Mouse (Mus musculus): ENCODE measurements around the gene Gm11733. TPM values are rescaled to one million over a fixed set of nuclear protein-coding genes. Genes with fewer than 3 reads are reported as not detected.

Gene Gm11733
- polyA plus RNA-seq, 1 experiment = not detected

DNA sequence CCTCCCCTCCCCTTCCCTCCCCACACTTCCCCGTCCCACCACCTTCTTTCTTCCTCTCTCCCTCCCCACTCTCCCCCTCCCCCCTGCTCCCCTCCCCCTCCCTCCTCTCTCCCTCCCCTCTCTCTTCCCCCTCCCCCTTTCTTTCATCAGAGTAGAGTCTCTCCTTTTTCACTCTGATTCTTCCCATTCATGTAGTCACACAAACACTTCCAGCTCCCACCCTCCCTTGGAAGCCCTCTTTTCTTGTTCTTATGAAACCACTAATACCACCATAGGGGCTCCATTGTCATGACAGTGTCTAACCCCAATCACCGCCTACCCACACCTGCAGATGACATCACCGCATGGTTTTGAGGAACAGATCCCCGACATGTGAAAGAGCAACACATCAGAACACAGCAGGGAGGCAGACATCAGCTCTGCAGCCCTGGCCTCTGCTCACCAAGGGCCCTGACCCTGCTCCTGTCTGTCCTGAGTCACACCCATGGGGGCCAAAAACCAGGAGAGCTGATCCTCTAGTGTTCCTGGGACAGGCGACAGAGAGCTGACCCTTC, 7.5 kb upstream of the Gm11733 start:
- Histone ChIP-seq H3K9me3 (peaks cover 29% of the 10 kb centered on the region), H3K27me3 (replicated peaks) (peaks cover 90% of the 10 kb centered on the region), H3K4me3 (replicated peaks) (no peak overlapping the region), H3K4me1 (0 out of 2 replicates have a peak, but pooled peaks cover 5% of the 10 kb centered on the region), H3K36me3 (replicated peaks; ENCODE audit: low read length) (no peaks in the 10 kb centered on the region)
- no peak for TF ChIP-seq GATA1 (IDR thresholded peaks at IDR 0.05; ENCODE audit: borderline replicate concordance, low read length)
- no peak for TF ChIP-seq FLI1 (IDR thresholded peaks at IDR 0.05; ENCODE audit: low read length)

DNA sequence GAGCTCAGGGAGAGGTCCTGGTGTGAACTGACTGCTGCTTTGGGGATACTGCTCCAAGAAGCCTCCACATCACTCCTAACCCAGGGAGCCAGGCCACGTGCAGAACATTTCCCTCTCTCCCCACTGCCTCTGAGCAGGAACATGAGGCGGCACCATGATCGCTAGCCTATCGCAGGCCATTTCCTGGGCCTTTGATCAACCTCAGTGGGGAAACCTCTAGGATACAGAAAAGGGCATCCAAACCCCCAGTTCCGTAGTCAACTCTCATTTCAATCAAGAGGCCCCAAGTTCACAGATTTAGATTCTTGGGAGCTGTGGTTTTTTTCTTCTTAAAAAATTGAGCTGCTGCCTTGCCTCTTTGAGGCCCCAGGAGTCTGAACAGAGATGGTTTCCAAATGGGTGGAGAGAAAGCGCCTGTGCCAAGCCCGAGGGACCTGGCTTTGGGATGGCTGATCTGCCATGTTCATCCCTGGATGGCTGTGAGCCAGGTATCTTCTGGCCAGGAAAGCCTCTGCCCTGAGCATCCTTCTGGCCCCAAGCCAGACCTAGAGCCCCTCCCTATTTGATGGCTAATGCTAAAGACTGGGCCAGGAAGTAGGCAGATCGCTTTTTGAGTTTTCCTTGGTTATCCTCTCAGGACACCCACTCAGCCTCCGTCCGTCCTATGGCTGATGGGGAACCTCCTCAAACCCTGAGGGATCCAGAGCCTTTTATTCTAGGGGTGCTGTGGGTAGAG, 5.7 kb upstream of the Gm11733 start:
- Histone ChIP-seq H3K4me3 (replicated peaks) (no peak overlapping the region), H3K4me1 (peaks cover 16% of the 10 kb centered on the region), H3K9me3 (peaks cover 30% of the 10 kb centered on the region), H3K27me3 (replicated peaks) (peaks cover 90% of the 10 kb centered on the region), H3K36me3 (replicated peaks; ENCODE audit: low read length) (no peaks in the 10 kb centered on the region)
- TF ChIP-seq GATA1 (IDR thresholded peaks at IDR 0.05; ENCODE audit: borderline replicate concordance, low read length) (no peak), FLI1 (IDR thresholded peaks at IDR 0.05; ENCODE audit: low read length) (no peak)

DNA sequence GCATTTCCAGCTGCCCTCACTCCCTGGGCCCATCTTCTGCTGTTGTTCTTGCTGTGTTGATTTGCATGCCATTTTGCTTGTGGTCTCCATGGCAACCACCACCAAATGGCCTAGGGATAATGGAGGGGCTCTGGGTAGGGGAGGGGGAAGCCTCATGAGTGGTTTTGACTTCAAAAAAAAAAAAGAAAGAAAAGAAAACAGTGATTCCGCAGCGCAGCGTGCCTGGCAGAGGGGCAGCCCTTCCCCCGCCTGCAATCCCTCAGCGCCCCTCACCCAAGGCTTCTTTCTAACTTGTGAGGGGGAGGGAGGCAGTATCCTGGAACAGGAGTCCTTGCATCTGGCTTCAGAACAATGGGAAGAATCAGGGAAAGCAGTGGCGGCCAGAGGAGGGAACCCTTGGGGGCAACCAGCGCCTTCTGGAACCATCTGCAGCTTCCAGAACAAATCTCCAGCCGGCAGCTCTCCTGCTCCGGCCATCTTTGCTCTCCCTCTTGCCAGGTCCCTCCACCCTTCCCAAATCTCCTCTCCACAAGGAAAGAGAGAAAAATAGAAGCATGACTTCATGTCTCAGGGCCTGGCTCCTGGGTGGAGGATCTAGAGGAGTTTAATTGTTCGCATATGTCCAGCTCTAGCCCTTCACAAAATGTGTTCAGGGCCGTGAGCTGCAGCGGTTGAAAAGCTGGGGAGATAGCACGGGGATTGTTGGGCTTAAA, 5.0 kb upstream of the Gm11733 start:
- Histone ChIP-seq H3K36me3 (replicated peaks; ENCODE audit: low read length) (no peaks in the 10 kb centered on the region), H3K9me3 (peaks cover 25% of the 10 kb centered on the region), H3K4me1 (peaks cover 18% of the 10 kb centered on the region), H3K27me3 (replicated peaks) (peaks cover 88% of the 10 kb centered on the region), H3K4me3 (replicated peaks) (no peak overlapping the region)
- TF ChIP-seq FLI1 (IDR thresholded peaks at IDR 0.05; ENCODE audit: low read length) = no peak
- TF ChIP-seq GATA1 (IDR thresholded peaks at IDR 0.05; ENCODE audit: borderline replicate concordance, low read length) = no peak

DNA sequence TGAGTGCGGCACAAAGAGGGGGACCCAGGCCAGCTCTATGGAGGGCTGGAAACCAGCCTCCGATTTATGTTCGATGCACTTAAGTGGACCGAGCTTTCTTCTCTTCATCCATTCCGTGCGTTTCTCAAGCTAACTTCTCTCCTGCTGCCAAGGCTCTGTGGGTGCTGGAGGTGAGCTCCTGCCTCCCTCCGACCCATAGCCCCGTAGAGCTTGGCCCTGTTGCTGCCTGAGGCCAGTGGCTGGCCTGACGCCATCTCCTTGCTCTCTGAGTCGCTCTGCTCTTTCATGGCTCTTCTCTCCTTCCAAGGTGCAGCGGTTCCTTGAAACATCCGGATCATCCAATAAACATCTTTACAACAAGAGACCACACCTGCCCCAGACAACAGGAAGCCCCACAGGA, 4.4 kb upstream of the Gm11733 start:
- Histone ChIP-seq H3K36me3 (replicated peaks; ENCODE audit: low read length) (no peaks in the 10 kb centered on the region), H3K27me3 (replicated peaks) (peaks cover 87% of the 10 kb centered on the region), H3K9me3 (peaks cover 21% of the 10 kb centered on the region), H3K4me3 (replicated peaks) (no peak overlapping the region), H3K4me1 (peaks cover 18% of the 10 kb centered on the region)
- TF ChIP-seq FLI1 (IDR thresholded peaks at IDR 0.05; ENCODE audit: low read length) = no peak
- no peak for TF ChIP-seq GATA1 (IDR thresholded peaks at IDR 0.05; ENCODE audit: borderline replicate concordance, low read length)

DNA sequence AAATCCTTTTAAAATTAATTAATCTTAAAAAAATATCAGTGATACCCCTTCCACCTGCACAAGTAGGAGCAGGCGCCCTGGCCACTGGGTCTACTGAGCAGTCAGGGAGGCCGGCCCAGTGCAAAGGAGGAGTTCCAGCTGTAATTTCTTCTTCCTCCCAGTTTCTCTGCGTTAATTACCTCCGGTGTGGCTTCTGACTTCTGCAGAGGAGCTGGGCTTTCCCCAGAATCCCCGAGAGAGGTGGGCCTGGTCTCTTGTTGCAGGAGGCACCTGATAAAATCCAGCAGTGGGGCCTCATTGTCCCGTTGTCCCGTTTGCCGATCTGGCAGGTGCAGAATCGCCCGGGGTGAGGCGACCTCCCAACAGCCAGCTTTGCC, 1.9 kb upstream of the Gm11733 start:
- H3K4me3 ChIP-seq (replicated peaks) = no peak overlapping the region
- TF ChIP-seq GATA1 (IDR thresholded peaks at IDR 0.05; ENCODE audit: borderline replicate concordance, low read length) (no peak), FLI1 (IDR thresholded peaks at IDR 0.05; ENCODE audit: low read length) (no peak)

DNA sequence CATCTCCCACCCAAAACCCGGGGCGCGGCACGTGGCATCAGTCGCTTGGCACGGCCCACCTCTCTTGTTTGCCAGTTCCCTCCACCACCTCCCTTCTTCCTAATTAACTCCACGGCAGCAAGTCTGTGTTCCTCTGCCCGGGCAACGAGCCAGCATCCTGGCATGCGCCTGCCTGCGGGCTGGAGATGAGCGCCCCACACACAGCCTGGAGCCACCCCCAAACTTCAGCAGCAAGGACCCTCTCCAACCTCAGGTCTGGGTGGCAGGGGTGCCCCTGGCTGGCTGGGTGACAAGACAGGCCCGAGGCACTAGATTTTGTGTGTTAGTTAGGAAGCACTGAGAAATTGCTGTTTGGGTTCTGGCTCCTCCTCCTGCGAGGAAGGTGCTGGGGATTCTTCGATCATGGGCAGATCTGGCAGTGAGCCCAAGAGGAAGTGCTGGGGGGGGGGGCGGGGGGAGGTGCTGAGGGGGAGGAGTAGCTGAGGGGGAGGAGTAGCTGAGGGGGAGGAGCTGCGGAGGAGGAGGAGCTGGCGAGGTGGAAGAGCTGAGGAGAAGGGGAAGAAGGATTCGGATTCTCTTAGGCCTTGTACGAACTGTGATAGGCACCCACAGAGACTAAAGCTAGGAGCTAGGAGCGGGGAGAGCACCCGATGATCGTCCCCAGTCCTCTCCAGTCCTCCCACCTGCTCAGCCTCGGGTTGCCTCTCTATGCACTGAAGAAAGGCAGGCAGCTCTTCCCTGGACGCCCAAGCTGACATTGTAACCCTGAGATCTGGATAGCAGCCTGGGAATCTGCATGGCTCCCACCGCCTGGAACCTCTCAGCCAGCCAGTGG, 1.3 kb upstream of the Gm11733 start:
- TF ChIP-seq GATA1 (IDR thresholded peaks at IDR 0.05; ENCODE audit: borderline replicate concordance, low read length) = no peak
- TF ChIP-seq FLI1 (IDR thresholded peaks at IDR 0.05; ENCODE audit: low read length) = no peak
- Histone ChIP-seq H3K27me3 (replicated peaks) (peaks cover 84% of the 10 kb centered on the region), H3K4me3 (replicated peaks) (peak overlapping the region; percentile 83), H3K9me3 (peaks cover 16% of the 10 kb centered on the region), H3K36me3 (replicated peaks; ENCODE audit: low read length) (no peaks in the 10 kb centered on the region), H3K4me1 (peaks cover 13% of the 10 kb centered on the region)

More for the DNA sequence above, 1.9 kb upstream of the Gm11733 start:
- Histone ChIP-seq H3K4me1 (peaks cover 13% of the 10 kb centered on the region), H3K27me3 (replicated peaks) (peaks cover 90% of the 10 kb centered on the region), H3K36me3 (replicated peaks; ENCODE audit: low read length) (no peaks in the 10 kb centered on the region), H3K9me3 (peaks cover 18% of the 10 kb centered on the region)

DNA sequence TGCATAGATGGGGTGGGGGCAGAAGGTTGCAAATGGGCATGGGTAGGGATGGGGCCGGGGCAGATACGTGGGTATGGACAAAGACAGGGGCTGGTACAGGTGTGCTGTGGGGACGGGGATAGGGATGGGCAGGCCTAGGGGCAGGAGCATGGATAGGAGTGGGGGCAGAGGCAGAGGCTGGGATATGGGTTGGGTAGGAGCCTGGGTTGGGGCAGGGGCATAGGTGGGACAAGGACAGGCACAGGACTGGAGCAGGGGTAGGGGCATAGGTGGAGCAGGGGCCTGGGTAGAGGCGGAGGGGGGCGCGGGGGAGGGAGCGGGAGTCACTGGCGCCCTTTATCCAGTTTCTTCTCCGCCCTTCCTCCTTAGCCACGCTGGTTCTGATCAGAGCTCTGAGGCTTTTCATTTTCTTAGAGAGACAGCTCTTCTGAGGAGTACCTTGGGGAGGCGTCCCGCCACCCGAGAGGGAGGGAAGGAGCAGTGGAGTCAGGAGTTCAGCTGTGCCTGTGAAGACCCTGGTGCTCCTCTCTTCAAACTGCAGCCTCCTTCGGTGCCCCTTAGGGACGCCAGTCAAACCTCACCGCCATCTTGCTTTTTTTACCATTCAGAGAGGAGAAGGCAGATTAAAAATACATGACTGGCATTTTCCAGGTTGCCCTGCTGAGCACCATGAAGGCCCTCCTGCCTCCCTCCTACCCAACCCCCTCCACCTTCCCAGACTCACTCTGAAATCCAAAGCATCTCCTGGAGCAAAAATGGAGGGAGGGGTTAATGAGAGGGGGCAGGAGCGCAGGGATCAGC, 7.4 kb downstream of the Gm11733 start:
- Histone ChIP-seq H3K36me3 (replicated peaks; ENCODE audit: low read length) (no peaks in the 10 kb centered on the region), H3K4me3 (replicated peaks) (no peak overlapping the region), H3K9me3 (peaks cover 21% of the 10 kb centered on the region), H3K4me1 (no peaks in the 10 kb centered on the region), H3K27me3 (replicated peaks) (peaks cover 33% of the 10 kb centered on the region)
- TF ChIP-seq GATA1 (IDR thresholded peaks at IDR 0.05; ENCODE audit: borderline replicate concordance, low read length) (no peak), FLI1 (IDR thresholded peaks at IDR 0.05; ENCODE audit: low read length) (no peak)

DNA sequence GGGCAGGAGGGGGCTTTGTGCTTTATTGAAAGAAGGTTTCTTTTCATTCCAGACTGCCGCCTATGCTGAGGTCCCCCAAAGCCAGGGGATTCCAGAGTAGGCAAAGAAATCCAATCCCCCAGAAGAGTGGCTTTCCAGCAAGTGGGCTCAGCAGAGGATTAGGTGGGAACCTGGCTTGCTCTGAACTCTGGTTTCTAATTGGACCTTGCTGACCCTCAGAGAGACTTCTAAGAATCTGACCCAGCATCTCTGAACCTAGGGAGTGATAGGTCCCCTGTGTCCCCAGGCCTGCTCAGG, 8.0 kb downstream of the Gm11733 start:
- Histone ChIP-seq H3K27me3 (replicated peaks) (peaks cover 32% of the 10 kb centered on the region), H3K9me3 (peaks cover 20% of the 10 kb centered on the region)
- no peak for TF ChIP-seq FLI1 (IDR thresholded peaks at IDR 0.05; ENCODE audit: low read length)

DNA sequence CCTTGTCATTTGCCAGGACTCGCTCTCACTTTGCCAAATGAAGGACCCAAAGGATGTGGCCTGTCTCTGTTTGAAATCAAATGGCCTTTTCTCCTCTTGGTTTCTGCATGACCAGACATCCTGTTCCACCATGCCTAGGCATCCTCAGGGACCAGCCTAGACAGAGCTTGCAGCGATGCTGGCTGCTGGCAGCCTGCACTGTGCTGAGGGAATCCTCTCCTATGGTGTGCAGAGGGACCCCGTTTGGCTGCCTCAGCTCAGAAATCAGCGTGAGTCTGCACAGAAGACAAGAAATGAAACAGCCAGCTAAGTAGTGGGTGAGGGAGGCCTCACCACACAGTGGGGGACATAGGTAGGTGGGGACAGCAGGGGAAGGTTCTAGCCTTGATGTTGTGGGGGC, 12.6 kb downstream of the Gm11733 start:
- no peaks in the 10 kb centered on the region for H3K36me3 ChIP-seq (replicated peaks; ENCODE audit: low read length)
- no peaks in the 10 kb centered on the region for H3K4me1 ChIP-seq
- no peak overlapping the region for H3K4me3 ChIP-seq (replicated peaks)
- H3K27me3 ChIP-seq (replicated peaks) = peaks cover 44% of the 10 kb centered on the region
- no peak for TF ChIP-seq FLI1 (IDR thresholded peaks at IDR 0.05; ENCODE audit: low read length)
- TF ChIP-seq GATA1 (IDR thresholded peaks at IDR 0.05; ENCODE audit: borderline replicate concordance, low read length) = no peak
- H3K9me3 ChIP-seq = peaks cover 12% of the 10 kb centered on the region

More for the DNA sequence above, 8.0 kb downstream of the Gm11733 start:
- no peaks in the 10 kb centered on the region for H3K4me1 ChIP-seq
- H3K36me3 ChIP-seq (replicated peaks; ENCODE audit: low read length) = no peaks in the 10 kb centered on the region
- no peak overlapping the region for H3K4me3 ChIP-seq (replicated peaks)

All from megakaryocyte, embryonic 14.5 days (primary cell).